Mouse (Mus musculus): Measurements from ENCODE around the gene Cfdp1. TPM values are rescaled to one million over a fixed set of nuclear protein-coding genes. Genes with fewer than 3 reads are reported as not detected.

Gene Cfdp1
- polyA plus RNA-seq, 1 experiment from 2014 or later, result 48.9 TPM

GRCm38 (mm10) chr8:111758817-111759216 lies 95.3 kb downstream of the Cfdp1 start:
- no peaks in the 10 kb centered on the region for H3K27me3 ChIP-seq (ENCODE audit: insufficient read depth, low read length)
- no peaks in the 10 kb centered on the region for H3K4me1 ChIP-seq (ENCODE audit: insufficient read depth)
- no peak overlapping the region for H3K4me3 ChIP-seq (ENCODE audit: low read depth, low read length)
- H3K9me3 ChIP-seq (ENCODE audit: low read length), result no peaks in the 10 kb centered on the region
- ATAC-seq (peak; percentile 35; the same call in 1 of the 2 replicates), DNase-seq (no peak)
- no peaks in the 10 kb centered on the region for H3K36me3 ChIP-seq (replicated peaks; ENCODE audit: insufficient read depth, low read length)
- TF ChIP-seq EP300 (IDR thresholded peaks at IDR 0.05; ENCODE audit: low read depth) (no peak), CTCF (IDR thresholded peaks at IDR 0.05; ENCODE audit: low read depth) (no peak)
- H3K27ac ChIP-seq (ENCODE audit: low read depth), result no peak overlapping the region
- no peak overlapping the region for H3K4me2 ChIP-seq (ENCODE audit: low read depth, low read length)
- 77% methylated on average over 5 of the region's 5 CpGs for WGBS (ENCODE audit: insufficient replicate concordance)
- H3K9ac ChIP-seq (replicated peaks), result no peak overlapping the region

DNA sequence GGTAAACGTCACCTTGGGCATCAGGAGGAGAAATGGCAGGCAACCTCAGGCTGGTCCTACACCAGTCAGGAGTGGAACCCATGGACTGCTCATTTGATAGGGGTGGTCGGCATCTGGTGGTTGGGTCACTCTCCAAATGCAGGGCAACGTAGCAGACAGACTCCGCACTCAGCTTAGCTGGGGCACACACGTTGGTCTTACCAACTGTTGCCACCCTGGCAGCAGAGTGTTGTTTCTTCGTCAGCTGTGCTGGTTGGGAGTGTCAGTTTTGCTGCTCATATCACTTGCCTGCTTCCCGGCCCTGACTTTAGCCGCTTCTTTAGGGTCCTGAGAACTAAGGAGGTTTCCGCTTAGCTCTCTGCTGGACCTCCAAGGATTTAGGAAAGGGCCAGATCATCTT lies 96.5 kb downstream of the Cfdp1 start:
- DNase-seq (no peak), ATAC-seq (no peak)
- Histone ChIP-seq H3K9ac (replicated peaks) (no peak overlapping the region), H3K36me3 (replicated peaks; ENCODE audit: insufficient read depth, low read length) (no peaks in the 10 kb centered on the region), H3K27me3 (ENCODE audit: insufficient read depth, low read length) (no peaks in the 10 kb centered on the region), H3K9me3 (ENCODE audit: low read length) (no peaks in the 10 kb centered on the region), H3K27ac (ENCODE audit: low read depth) (no peak overlapping the region), H3K4me1 (ENCODE audit: insufficient read depth) (no peaks in the 10 kb centered on the region), H3K4me2 (ENCODE audit: low read depth, low read length) (no peak overlapping the region), H3K4me3 (ENCODE audit: low read depth, low read length) (no peak overlapping the region)
- WGBS (ENCODE audit: insufficient replicate concordance), result 80% methylated on average over 9 of the region's 9 CpGs
- TF ChIP-seq EP300 (IDR thresholded peaks at IDR 0.05; ENCODE audit: low read depth) (no peak), CTCF (IDR thresholded peaks at IDR 0.05; ENCODE audit: low read depth) (no peak)

- Histone ChIP-seq H3K27me3 (ENCODE audit: insufficient read depth, low read length) (no peaks in the 10 kb centered on the region), H3K4me3 (ENCODE audit: low read depth, low read length) (no peak overlapping the region), H3K36me3 (replicated peaks; ENCODE audit: insufficient read depth, low read length) (no peaks in the 10 kb centered on the region), H3K4me2 (ENCODE audit: low read depth, low read length) (no peak overlapping the region), H3K9me3 (ENCODE audit: low read length) (no peaks in the 10 kb centered on the region), H3K9ac (replicated peaks) (no peak overlapping the region), H3K27ac (ENCODE audit: low read depth) (no peak overlapping the region), H3K4me1 (ENCODE audit: insufficient read depth) (no peaks in the 10 kb centered on the region)
- DNase-seq, result no peak
- no peak for ATAC-seq
- TF ChIP-seq CTCF (IDR thresholded peaks at IDR 0.05; ENCODE audit: low read depth), result no peak
- no peak for TF ChIP-seq EP300 (IDR thresholded peaks at IDR 0.05; ENCODE audit: low read depth)
- WGBS (ENCODE audit: insufficient replicate concordance), result 72% methylated on average over 6 of the region's 6 CpGs
Observed at GRCm38 (mm10) chr8:111754736-111755135, 99.4 kb downstream of the Cfdp1 start.

DNA sequence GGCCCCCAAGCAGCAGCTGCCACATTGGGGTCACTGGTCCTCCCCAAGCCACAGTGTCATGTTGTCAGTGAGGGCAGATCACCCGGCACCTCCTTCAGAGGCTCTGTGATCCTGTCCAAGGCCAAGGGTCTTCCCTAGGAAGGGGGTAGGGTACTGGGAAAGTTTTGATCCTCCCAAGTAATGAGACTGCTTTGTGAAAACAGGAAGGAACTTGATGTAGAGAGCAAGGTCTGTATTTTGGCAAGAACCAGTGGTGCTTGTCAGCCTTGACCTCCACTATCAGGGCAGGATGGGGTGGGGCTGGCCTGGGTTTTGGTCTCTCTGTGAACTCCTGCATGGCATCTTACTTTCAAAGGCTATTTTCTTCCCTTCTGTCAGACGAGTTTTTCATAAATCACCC lies 100.0 kb downstream of the Cfdp1 start:
- TF ChIP-seq CTCF (IDR thresholded peaks at IDR 0.05; ENCODE audit: low read depth), result no peak
- no peak for TF ChIP-seq EP300 (IDR thresholded peaks at IDR 0.05; ENCODE audit: low read depth)
- DNase-seq (no peak), ATAC-seq (no peak; the same call in 1 of the 2 replicates)

DNA sequence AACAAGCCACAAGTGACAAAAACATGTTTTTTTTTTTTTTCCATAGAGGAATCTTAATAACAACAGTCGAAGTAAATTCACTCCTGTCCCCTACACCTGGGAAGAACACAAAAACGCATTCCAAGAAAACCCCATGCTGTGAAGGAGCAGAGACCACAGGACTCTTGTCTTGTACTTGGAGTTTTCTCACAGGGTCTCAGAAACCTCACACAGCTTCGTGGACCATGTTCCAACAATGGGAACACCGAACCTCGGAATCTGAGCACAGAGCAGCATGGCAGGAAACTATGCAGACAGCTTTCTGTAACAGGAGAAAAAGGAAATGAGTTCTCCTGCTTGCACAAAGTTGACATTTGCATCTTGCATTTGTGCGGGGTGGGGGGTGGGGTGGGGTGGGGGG lies 105.3 kb downstream of the Cfdp1 start:
- WGBS (ENCODE audit: insufficient replicate concordance), result 34% methylated on average over 6 of the region's 6 CpGs
- DNase-seq (no peak), ATAC-seq (no peak)
- Histone ChIP-seq H3K4me1 (ENCODE audit: insufficient read depth) (peaks cover 19% of the 10 kb centered on the region), H3K9me3 (ENCODE audit: low read length) (no peaks in the 10 kb centered on the region), H3K4me3 (ENCODE audit: low read depth, low read length) (no peak overlapping the region), H3K27me3 (ENCODE audit: insufficient read depth, low read length) (peaks cover 19% of the 10 kb centered on the region), H3K36me3 (replicated peaks; ENCODE audit: insufficient read depth, low read length) (no peaks in the 10 kb centered on the region), H3K9ac (replicated peaks) (no peak overlapping the region), H3K4me2 (ENCODE audit: low read depth, low read length) (no peak overlapping the region), H3K27ac (ENCODE audit: low read depth) (no peak overlapping the region)
- TF ChIP-seq CTCF (IDR thresholded peaks at IDR 0.05; ENCODE audit: low read depth) (no peak), EP300 (IDR thresholded peaks at IDR 0.05; ENCODE audit: low read depth) (no peak)

More for the DNA sequence above, 100.0 kb downstream of the Cfdp1 start:
- Histone ChIP-seq H3K9ac (replicated peaks) (no peak overlapping the region), H3K4me3 (ENCODE audit: low read depth, low read length) (no peak overlapping the region), H3K27me3 (ENCODE audit: insufficient read depth, low read length) (no peaks in the 10 kb centered on the region), H3K27ac (ENCODE audit: low read depth) (no peak overlapping the region), H3K4me1 (ENCODE audit: insufficient read depth) (no peaks in the 10 kb centered on the region), H3K4me2 (ENCODE audit: low read depth, low read length) (no peak overlapping the region), H3K9me3 (ENCODE audit: low read length) (no peaks in the 10 kb centered on the region), H3K36me3 (replicated peaks; ENCODE audit: insufficient read depth, low read length) (no peaks in the 10 kb centered on the region)
- 51% methylated on average over 2 of the region's 2 CpGs for WGBS (ENCODE audit: insufficient replicate concordance)

DNA sequence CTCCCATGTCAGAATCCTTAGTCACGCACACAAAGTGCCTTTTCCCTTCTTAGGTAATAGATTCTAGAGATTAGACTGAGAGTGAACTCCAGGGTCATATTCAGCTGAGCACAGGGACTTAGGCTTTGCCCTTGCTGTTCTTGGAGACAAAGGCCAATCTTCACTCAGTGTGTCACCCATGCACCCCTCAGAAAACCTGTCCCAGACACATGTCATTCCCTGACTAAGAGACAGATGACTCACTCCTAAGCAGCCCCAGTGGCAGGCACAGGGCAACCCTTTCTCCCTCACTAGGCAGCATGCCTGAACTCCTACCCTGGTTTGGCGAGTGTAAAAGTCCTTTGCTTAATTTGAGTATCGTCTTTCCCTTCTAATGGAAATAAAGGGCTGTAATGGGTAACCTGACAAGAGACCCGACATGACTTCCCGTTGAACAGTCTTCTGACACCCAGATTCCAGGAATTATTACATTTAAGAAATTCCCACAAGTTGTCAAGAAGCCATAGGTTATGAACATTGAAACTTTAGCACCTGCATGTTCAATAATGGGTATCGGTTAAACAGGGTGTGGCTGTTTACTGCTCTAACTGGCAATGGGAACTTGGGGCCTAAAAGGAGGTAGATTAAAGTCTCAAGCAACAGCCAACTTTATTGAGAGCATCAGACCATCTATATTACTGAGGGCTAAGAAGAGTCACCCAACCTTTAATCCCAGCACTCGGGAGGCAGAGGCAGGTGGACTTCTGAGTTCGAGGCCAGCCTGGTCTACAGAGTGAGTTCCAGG lies 106.0 kb downstream of the Cfdp1 start:
- 76% methylated on average over 8 of the region's 8 CpGs for WGBS (ENCODE audit: insufficient replicate concordance)
- H3K9me3 ChIP-seq (ENCODE audit: low read length), result no peaks in the 10 kb centered on the region
- no peaks in the 10 kb centered on the region for H3K36me3 ChIP-seq (replicated peaks; ENCODE audit: insufficient read depth, low read length)
- peaks cover 19% of the 10 kb centered on the region for H3K4me1 ChIP-seq (ENCODE audit: insufficient read depth)
- ATAC-seq, result no peak
- no peak overlapping the region for H3K4me2 ChIP-seq (ENCODE audit: low read depth, low read length)
- no peak overlapping the region for H3K4me3 ChIP-seq (ENCODE audit: low read depth, low read length)
- peaks cover 25% of the 10 kb centered on the region for H3K27me3 ChIP-seq (ENCODE audit: insufficient read depth, low read length)
- H3K27ac ChIP-seq (ENCODE audit: low read depth), result no peak overlapping the region
- no peak for DNase-seq
- no peak for TF ChIP-seq EP300 (IDR thresholded peaks at IDR 0.05; ENCODE audit: low read depth)
- no peak for TF ChIP-seq CTCF (IDR thresholded peaks at IDR 0.05; ENCODE audit: low read depth)
- H3K9ac ChIP-seq (replicated peaks), result no peak overlapping the region

Measured in liver, postnatal 0 days (tissue).